Mouse (Mus musculus) liver, postnatal 0 days (tissue): ENCODE measurements around the gene Mgat3. TPM values are rescaled to one million over a fixed set of nuclear protein-coding genes. Genes with fewer than 3 reads are reported as not detected.

Experiments used
- ATAC-seq: fragments of 200-750 bp; cut with Nextera tagmentation; 2 replicates; pipeline ENCODE4 v1.8.0; 2017; ENCODE audit warnings: mild to moderate bottlenecking, moderate library complexity
- DNase-seq: peaks from one replicate; pipeline ENCODE4 v3.0.0-alpha.2; 2016
- H3K27ac ChIP-seq: fragments of 300-500 bp; sonication (generic); 2 replicates; pipeline ENCODE4 v1.5.1; 2014; ENCODE audit warnings: antibody characterized with exemption, moderate library complexity, mild to moderate bottlenecking, low read depth
- H3K27me3 ChIP-seq: fragments of 300-500 bp; sonication (generic); 2 replicates; pipeline ENCODE4 v1.6.1; 2014; ENCODE audit warnings: low read length, control low read depth, mixed read lengths; ENCODE audit not compliant: insufficient read depth
- H3K36me3 ChIP-seq: fragments of 300-500 bp; sonication (generic); replicated peaks from 2 replicates; pipeline ENCODE4 v1.6.1; 2014; ENCODE audit warnings: mild to moderate bottlenecking, control low read depth, low read length, moderate library complexity, mixed read lengths; ENCODE audit not compliant: insufficient read depth
- H3K4me1 ChIP-seq: fragments of 300-500 bp; sonication (generic); 2 replicates; pipeline ENCODE4 v1.6.1; 2014; ENCODE audit warnings: antibody characterized with exemption, mild to moderate bottlenecking, control low read depth; ENCODE audit not compliant: insufficient read depth
- H3K4me2 ChIP-seq: fragments of 300-500 bp; sonication (generic); 2 replicates; pipeline ENCODE4 v1.6.1; 2014; ENCODE audit warnings: low read depth, mild to moderate bottlenecking, low read length, moderate library complexity, mixed read lengths
- H3K4me3 ChIP-seq: fragments of 300-500 bp; sonication (generic); 2 replicates; pipeline ENCODE4 v1.5.1; 2014; ENCODE audit warnings: low read depth, low read length
- H3K9ac ChIP-seq: fragments of 300-500 bp; sonication (generic); replicated peaks from 2 replicates; pipeline ENCODE4 v1.6.1; 2014; ENCODE audit warnings: mild to moderate bottlenecking, moderate library complexity
- H3K9me3 ChIP-seq: fragments of 300-500 bp; sonication (generic); 2 replicates; pipeline ENCODE4 v1.6.1; 2016; ENCODE audit warnings: mild to moderate bottlenecking, control low read depth, low read length, mixed read lengths
- CTCF ChIP-seq: sonication (generic); IDR thresholded peaks from 2 replicates; pipeline ENCODE4 v1.5.1; 2016; ENCODE audit warnings: antibody characterized with exemption, low read depth
- EP300 ChIP-seq: IDR thresholded peaks from 2 replicates; pipeline ENCODE4 v1.6.1; 2016; ENCODE audit warnings: antibody characterized with exemption, low read depth, mild to moderate bottlenecking
- WGBS: fragments of 180-500 bp; shearing (Covaris S2); extraction: QIAGEN DNeasy Blood & Tissue Kit; methylation state at CpG from one replicate; pipeline ENCODE4 v1.1.7; 2014; ENCODE audit not compliant: insufficient replicate concordance; 5-methylcytosine and 5-hydroxymethylcytosine counted together
- polyA plus RNA-seq: library from polyadenylated mRNA; unstranded; fragments of >200 nt; fragmentation: Nextera tagmentation; extraction: Ambion mirVana; gene quantifications from 2 replicates; pipeline ENCODE4 v1.2.1, GENCODE M21; 2015

Gene Mgat3
- polyA plus RNA-seq, 1 experiment from 2014 or later, result 0.12 TPM

GRCm38 (mm10) chr15:80146153-80146552 lies 27.4 kb upstream of the Mgat3 start:
- 48% methylated on average over 6 of the region's 6 CpGs for WGBS
- Histone ChIP-seq H3K27me3 (no peaks in the 10 kb centered on the region), H3K4me3 (no peak overlapping the region), H3K4me1 (no peaks in the 10 kb centered on the region), H3K4me2 (no peak overlapping the region), H3K9me3 (no peaks in the 10 kb centered on the region), H3K9ac (no peak overlapping the region), H3K27ac (no peak overlapping the region), H3K36me3 (peaks cover 28% of the 10 kb centered on the region)
- ATAC-seq, result no peak
- no peak for DNase-seq
- no peak for TF ChIP-seq EP300
- TF ChIP-seq CTCF, result no peak

- WGBS, result 75% methylated on average over 14 of the region's 14 CpGs
- no peak for TF ChIP-seq EP300
- TF ChIP-seq CTCF, result no peak
- Histone ChIP-seq H3K9ac (no peak overlapping the region), H3K9me3 (no peaks in the 10 kb centered on the region), H3K4me3 (no peak overlapping the region), H3K27ac (no peak overlapping the region), H3K27me3 (no peaks in the 10 kb centered on the region), H3K4me2 (no peak overlapping the region), H3K36me3 (peaks cover 23% of the 10 kb centered on the region), H3K4me1 (no peaks in the 10 kb centered on the region)
- no peak for DNase-seq
- ATAC-seq, result no peak
Observed at GRCm38 (mm10) chr15:80147090-80147489, 26.4 kb upstream of the Mgat3 start.

- Histone ChIP-seq H3K27me3 (no peaks in the 10 kb centered on the region), H3K9me3 (no peaks in the 10 kb centered on the region), H3K4me1 (no peaks in the 10 kb centered on the region), H3K9ac (no peak overlapping the region), H3K27ac (no peak overlapping the region), H3K4me2 (no peak overlapping the region), H3K36me3 (peaks cover 25% of the 10 kb centered on the region), H3K4me3 (no peak overlapping the region)
- no peak for ATAC-seq
- TF ChIP-seq CTCF (no peak), EP300 (no peak)
- 83% methylated on average over 5 of the region's 5 CpGs for WGBS
- no peak for DNase-seq
Observed at GRCm38 (mm10) chr15:80147511-80147910, 26.0 kb upstream of the Mgat3 start.

- Histone ChIP-seq H3K4me3 (no peak overlapping the region), H3K36me3 (peaks cover 28% of the 10 kb centered on the region), H3K4me2 (no peak overlapping the region), H3K27ac (no peak overlapping the region), H3K9ac (no peak overlapping the region), H3K9me3 (no peaks in the 10 kb centered on the region), H3K27me3 (no peaks in the 10 kb centered on the region), H3K4me1 (no peaks in the 10 kb centered on the region)
- TF ChIP-seq EP300 (no peak), CTCF (no peak)
- no peak for DNase-seq
- 80% methylated on average over 8 of the region's 8 CpGs for WGBS
- ATAC-seq, result no peak
Observed at GRCm38 (mm10) chr15:80148565-80148964, 25.0 kb upstream of the Mgat3 start.

GRCm38 (mm10) chr15:80149517-80149916 lies 24.0 kb upstream of the Mgat3 start:
- H3K4me3 ChIP-seq, result no peak overlapping the region
- H3K4me2 ChIP-seq, result no peak overlapping the region
- 87% methylated on average over 7 of the region's 7 CpGs for WGBS
- no peak overlapping the region for H3K27ac ChIP-seq
- no peaks in the 10 kb centered on the region for H3K9me3 ChIP-seq
- no peak for DNase-seq
- no peak for ATAC-seq
- no peaks in the 10 kb centered on the region for H3K27me3 ChIP-seq
- H3K9ac ChIP-seq, result no peak overlapping the region
- TF ChIP-seq EP300 (no peak), CTCF (no peak)
- H3K4me1 ChIP-seq, result no peaks in the 10 kb centered on the region
- H3K36me3 ChIP-seq, result peaks cover 37% of the 10 kb centered on the region

- Histone ChIP-seq H3K4me2 (no peak overlapping the region), H3K9ac (no peak overlapping the region), H3K4me1 (no peaks in the 10 kb centered on the region), H3K9me3 (no peaks in the 10 kb centered on the region), H3K27ac (no peak overlapping the region), H3K4me3 (no peak overlapping the region), H3K27me3 (no peaks in the 10 kb centered on the region), H3K36me3 (peaks cover 59% of the 10 kb centered on the region)
- 88% methylated on average over 10 of the region's 10 CpGs for WGBS
- TF ChIP-seq EP300 (no peak), CTCF (no peak)
- DNase-seq (no peak), ATAC-seq (no peak)
Observed at GRCm38 (mm10) chr15:80152663-80153062, 20.9 kb upstream of the Mgat3 start.

- peaks cover 4% of the 10 kb centered on the region for H3K4me1 ChIP-seq
- WGBS, result 84% methylated on average over 11 of the region's 11 CpGs
- peaks cover 67% of the 10 kb centered on the region for H3K36me3 ChIP-seq
- TF ChIP-seq CTCF, result no peak
- no peak for TF ChIP-seq EP300
- no peak for DNase-seq
- no peaks in the 10 kb centered on the region for H3K27me3 ChIP-seq
- no peak for ATAC-seq
- no peak overlapping the region for H3K9ac ChIP-seq
- no peaks in the 10 kb centered on the region for H3K9me3 ChIP-seq
- H3K27ac ChIP-seq, result no peak overlapping the region
- no peak overlapping the region for H3K4me3 ChIP-seq
- no peak overlapping the region for H3K4me2 ChIP-seq
Observed at GRCm38 (mm10) chr15:80153757-80154156, 19.8 kb upstream of the Mgat3 start.
